Mouse (Mus musculus) neural tube, embryonic 13.5 days (tissue): ENCODE results near the gene Zfp553. TPM values are rescaled to one million over a fixed set of nuclear protein-coding genes. Genes with fewer than 3 reads are reported as not detected.

Experiments used
- ATAC-seq: fragments of 200-750 bp; cut with Nextera tagmentation; 2 replicates; pipeline ENCODE4 v1.8.0; 2017; ENCODE audit warnings: low read depth, mild to moderate bottlenecking, moderate TSS enrichment, moderate library complexity
- H3K27ac ChIP-seq: fragments of 300-500 bp; sonication (generic); replicated peaks from 2 replicates; pipeline ENCODE4 v1.5.1; 2015; ENCODE audit warnings: moderate library complexity, mild to moderate bottlenecking, inconsistent platforms
- H3K27me3 ChIP-seq: fragments of 300-500 bp; sonication (generic); 2 replicates; pipeline ENCODE4 v1.6.1; 2015; ENCODE audit warnings: mild to moderate bottlenecking, inconsistent platforms
- H3K36me3 ChIP-seq: fragments of 300-500 bp; sonication (generic); 2 replicates; pipeline ENCODE4 v1.6.1; 2015; ENCODE audit warnings: mild to moderate bottlenecking, inconsistent platforms
- H3K4me1 ChIP-seq: fragments of 300-500 bp; sonication (generic); replicated peaks from 2 replicates; pipeline ENCODE4 v1.6.1; 2015; ENCODE audit warnings: inconsistent platforms
- H3K4me2 ChIP-seq: fragments of 300-500 bp; sonication (generic); 2 replicates; pipeline ENCODE4 v1.6.1; 2015; ENCODE audit warnings: inconsistent platforms, mild to moderate bottlenecking, moderate library complexity
- H3K4me3 ChIP-seq: fragments of 300-500 bp; sonication (generic); 2 replicates; pipeline ENCODE4 v1.5.1; 2015; ENCODE audit warnings: mild to moderate bottlenecking, inconsistent platforms
- H3K9ac ChIP-seq: fragments of 300-500 bp; sonication (generic); 2 replicates; pipeline ENCODE4 v1.6.1; 2015; ENCODE audit warnings: moderate library complexity, mild to moderate bottlenecking, inconsistent platforms
- H3K9me3 ChIP-seq: fragments of 300-500 bp; sonication (generic); 2 replicates; pipeline ENCODE4 v1.6.1; 2016; ENCODE audit warnings: inconsistent platforms
- WGBS: fragments of 180-500 bp; shearing (Covaris S2); methylation state at CpG from one replicate; pipeline ENCODE4 v1.1.7; 2015; 5-methylcytosine and 5-hydroxymethylcytosine counted together
- polyA plus RNA-seq: library from polyadenylated mRNA; unstranded; fragments of >200 nt; fragmentation: Nextera tagmentation; extraction: Ambion mirVana; gene quantifications from 2 replicates; pipeline ENCODE4 v1.2.1, GENCODE M21; 2015

Zfp553 gene
- polyA plus RNA-seq, 1 experiment from 2014 or later: 54.7 TPM

DNA sequence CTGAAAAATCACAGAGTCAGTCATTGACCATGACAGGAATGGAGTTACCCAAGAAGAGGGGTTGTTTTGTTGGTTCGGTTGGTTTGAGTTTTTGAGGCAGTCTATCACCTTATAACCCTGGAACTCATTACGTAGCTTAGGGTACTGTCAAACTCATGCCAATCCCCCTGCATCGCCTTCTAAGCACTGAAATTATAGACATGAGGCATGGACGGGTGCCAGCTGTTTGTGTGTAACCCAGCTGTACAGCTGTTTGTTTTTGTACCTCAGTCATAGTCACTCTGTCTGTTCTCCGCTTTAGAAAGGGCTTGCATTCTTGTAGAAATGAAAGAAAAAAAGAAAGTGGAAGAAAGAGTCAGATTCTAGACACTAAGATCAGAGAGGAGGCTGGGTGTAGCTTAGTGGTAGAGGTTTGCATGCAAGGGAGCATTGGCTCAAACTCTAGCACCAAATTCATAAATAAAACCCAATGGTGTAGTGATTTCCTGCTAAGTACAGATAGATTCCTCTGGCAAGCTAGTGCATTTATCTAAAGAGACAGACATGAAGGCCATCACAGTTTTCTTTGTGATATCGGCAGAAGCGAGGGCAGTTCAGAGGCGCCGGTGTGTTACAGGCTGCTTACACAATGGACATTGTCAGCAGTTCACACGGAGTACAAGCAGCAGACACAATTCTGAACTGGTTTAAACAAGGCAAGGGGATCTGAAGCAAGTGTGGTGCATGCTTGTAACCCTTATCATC is 29.5 kb downstream of the Zfp553 start:
- Histone ChIP-seq H3K4me1 (peaks cover 21% of the 10 kb centered on the region), H3K9me3 (no peaks in the 10 kb centered on the region), H3K4me3 (no peak overlapping the region), H3K4me2 (no peak overlapping the region), H3K27me3 (no peaks in the 10 kb centered on the region), H3K36me3 (no peaks in the 10 kb centered on the region), H3K27ac (no peak overlapping the region), H3K9ac (no peak overlapping the region)
- no peak for ATAC-seq
- 85% methylated on average over 10 of the region's 10 CpGs for WGBS

DNA sequence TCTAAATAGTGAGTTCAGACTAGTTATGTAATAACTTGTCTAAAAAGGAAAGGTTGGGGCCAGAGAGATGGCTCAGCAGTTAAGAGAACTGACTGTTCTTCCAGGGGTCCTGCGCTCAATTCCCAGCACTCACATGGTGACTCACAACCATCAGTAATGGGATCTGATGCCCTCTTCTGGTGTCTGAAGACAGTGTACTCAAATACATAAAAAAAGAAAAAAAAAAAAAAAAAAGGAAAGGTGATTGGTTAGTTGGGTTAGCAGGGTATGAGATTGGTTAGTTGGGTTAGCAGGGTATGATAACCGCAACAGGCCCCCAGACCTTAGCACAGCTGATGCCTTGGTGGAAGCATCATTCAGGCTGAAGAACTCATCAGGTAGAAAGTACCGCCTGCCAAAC is 30.7 kb downstream of the Zfp553 start:
- Histone ChIP-seq H3K4me1 (peaks cover 21% of the 10 kb centered on the region), H3K27me3 (no peaks in the 10 kb centered on the region), H3K4me3 (no peak overlapping the region), H3K27ac (no peak overlapping the region), H3K9me3 (0 out of 2 replicates have a peak, but pooled peaks cover 3% of the 10 kb centered on the region), H3K36me3 (peaks cover 5% of the 10 kb centered on the region), H3K9ac (no peak overlapping the region), H3K4me2 (no peak overlapping the region)
- no peak for ATAC-seq
- 87% methylated on average over 3 of the region's 3 CpGs for WGBS

DNA sequence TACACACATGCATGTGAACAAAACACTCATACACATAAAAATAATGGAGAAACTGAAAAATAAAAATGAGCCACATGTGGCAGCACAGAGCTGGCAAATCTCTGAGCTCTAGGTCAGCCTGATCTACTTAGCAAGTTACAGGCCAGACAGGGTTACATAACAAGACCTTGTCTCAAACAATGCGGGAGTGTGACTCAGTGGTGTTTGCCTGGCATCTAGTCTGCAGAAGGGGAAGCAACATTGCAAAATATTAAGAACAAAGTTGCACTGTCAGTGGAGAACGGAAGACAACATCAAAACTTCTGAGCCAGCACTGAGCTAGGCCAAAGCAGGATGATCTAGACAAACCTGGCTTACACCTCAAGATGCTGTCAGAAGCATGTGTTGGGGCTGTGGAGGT is 37.4 kb downstream of the Zfp553 start:
- no peak overlapping the region for H3K27ac ChIP-seq

DNA sequence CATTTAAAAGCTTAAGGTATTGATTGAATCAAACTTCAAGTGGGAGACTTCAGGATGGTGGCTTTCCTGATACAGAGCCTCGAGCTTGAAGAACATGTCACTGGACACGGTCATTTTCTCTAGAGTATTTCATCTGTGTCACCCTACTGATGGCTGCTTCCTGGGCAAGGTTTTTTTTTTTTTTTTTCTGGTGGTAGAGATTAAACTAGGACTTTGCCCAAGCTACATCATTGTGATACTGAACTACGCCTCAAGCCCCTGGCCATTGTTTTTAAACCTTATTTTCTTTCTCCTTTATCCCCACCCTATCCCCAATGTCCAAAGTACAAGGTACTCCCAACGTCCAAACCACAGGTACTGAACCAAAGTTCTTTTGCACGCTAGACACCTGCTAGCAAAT is 37.8 kb downstream of the Zfp553 start:
- no peak for ATAC-seq
- H3K27ac ChIP-seq: no peak overlapping the region
- WGBS: 91% methylated on average over 5 of the region's 5 CpGs
- H3K4me2 ChIP-seq: no peak overlapping the region
- H3K36me3 ChIP-seq: peaks cover 33% of the 10 kb centered on the region
- H3K9ac ChIP-seq: no peak overlapping the region
- peaks cover 30% of the 10 kb centered on the region for H3K4me1 ChIP-seq
- no peaks in the 10 kb centered on the region for H3K27me3 ChIP-seq
- H3K9me3 ChIP-seq: 0 out of 2 replicates have a peak, but pooled peaks cover 5% of the 10 kb centered on the region
- H3K4me3 ChIP-seq: no peak overlapping the region

More for the DNA sequence above, 37.4 kb downstream of the Zfp553 start:
- no peak overlapping the region for H3K9ac ChIP-seq
- no peak for ATAC-seq
- 0 out of 2 replicates have a peak, but pooled peaks cover 5% of the 10 kb centered on the region for H3K9me3 ChIP-seq
- H3K36me3 ChIP-seq: peaks cover 33% of the 10 kb centered on the region
- no peaks in the 10 kb centered on the region for H3K27me3 ChIP-seq
- H3K4me1 ChIP-seq: peaks cover 30% of the 10 kb centered on the region
- no peak overlapping the region for H3K4me3 ChIP-seq
- no peak overlapping the region for H3K4me2 ChIP-seq
- WGBS: 97% methylated on average over 2 of the region's 2 CpGs

DNA sequence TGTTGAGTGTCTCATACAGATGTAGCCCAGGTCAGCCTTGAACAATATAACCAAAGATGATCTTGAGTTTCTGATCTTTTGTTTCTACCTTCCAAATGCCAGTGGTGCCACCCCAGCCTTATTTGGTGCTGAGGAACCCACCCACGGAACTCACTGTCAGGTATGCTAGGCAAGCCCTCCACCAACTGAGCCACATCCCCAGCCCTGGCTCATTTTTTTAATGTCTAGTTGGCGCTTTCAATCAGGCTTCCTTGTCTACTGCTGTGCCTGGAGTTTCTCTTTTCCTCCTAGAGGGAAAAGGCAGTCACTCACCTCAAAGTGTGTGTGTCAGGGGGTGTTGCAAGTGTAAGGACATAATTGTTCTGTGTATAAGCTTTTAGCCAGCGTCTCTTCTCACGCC is 38.2 kb downstream of the Zfp553 start:
- ATAC-seq: no peak
- Histone ChIP-seq H3K4me1 (peaks cover 30% of the 10 kb centered on the region), H3K4me3 (no peak overlapping the region), H3K27me3 (no peaks in the 10 kb centered on the region), H3K9ac (no peak overlapping the region), H3K27ac (no peak overlapping the region), H3K4me2 (no peak overlapping the region), H3K36me3 (peaks cover 33% of the 10 kb centered on the region), H3K9me3 (0 out of 2 replicates have a peak, but pooled peaks cover 5% of the 10 kb centered on the region)
- WGBS: 92% methylated on average over 4 of the region's 4 CpGs

DNA sequence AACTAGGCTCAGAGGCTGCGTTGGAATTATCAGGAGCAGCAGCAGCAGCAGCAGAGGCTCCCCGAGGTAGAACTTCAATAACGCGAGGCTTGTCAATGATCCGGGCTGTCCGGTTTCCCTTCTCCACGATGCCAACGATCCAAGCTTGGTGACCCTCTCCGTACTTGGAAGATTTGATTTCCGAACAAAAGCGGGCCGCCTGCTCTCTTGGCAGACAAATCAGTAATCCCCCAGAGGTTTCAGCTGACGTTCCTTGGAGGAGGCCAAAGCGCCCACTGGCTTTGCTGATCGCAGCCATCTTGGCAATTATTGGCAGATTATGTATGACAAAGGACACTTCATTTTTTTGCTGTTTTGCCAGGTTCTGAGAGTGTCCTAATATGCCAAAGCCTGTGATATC is 39.7 kb downstream of the Zfp553 start:
- no peak for ATAC-seq
- Histone ChIP-seq H3K9me3 (0 out of 2 replicates have a peak, but pooled peaks cover 5% of the 10 kb centered on the region), H3K4me2 (peak overlapping the region; percentile 91), H3K9ac (peak overlapping the region; percentile 89; the same call in 1 of the 2 replicates), H3K36me3 (peaks cover 33% of the 10 kb centered on the region), H3K27ac (no peak overlapping the region), H3K27me3 (no peaks in the 10 kb centered on the region), H3K4me1 (peaks cover 30% of the 10 kb centered on the region), H3K4me3 (peak overlapping the region; percentile 85)
- WGBS: 92% methylated on average over 15 of the region's 15 CpGs

DNA sequence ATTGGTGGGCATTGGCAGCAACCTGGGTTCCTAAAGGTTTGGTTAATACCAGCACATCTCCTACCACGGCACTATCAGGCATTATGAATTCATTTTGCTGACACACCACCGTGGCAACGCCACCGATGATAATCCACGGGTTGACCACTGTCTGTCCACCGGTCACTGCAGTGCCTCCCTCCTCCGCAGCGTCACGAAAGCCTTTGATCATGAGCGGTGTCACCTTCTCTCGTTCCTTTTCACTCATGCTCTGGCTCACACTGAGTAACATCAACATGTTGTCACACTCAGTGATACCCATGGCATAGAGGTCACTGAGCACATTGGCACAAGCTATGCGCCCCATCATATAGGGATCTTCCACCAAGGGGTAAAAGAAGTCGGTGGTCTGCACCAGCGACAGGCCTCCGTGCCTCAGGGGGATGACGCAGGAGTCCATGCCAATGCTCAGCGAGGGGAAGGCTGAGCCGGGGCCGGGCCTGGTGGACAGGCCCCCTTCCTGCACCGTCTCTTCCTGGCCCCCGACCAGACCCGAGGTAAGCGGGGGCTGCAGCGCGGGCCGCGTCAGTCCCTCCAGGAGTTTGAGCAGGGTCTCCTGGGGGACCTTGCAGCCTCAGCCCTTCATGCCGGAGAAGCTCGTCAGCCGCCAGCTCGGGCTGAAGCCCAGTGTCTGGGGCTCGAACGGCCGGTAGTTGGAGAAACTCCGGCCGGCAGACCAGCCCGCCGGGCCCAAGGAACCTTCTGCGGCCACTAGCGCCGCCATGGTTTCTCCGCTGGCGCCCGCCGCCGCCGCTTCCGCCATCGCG is 40.5 kb downstream of the Zfp553 start:
- H3K27me3 ChIP-seq: no peaks in the 10 kb centered on the region
- H3K4me2 ChIP-seq: peak overlapping the region; percentile 91
- peaks cover 30% of the 10 kb centered on the region for H3K4me1 ChIP-seq
- H3K27ac ChIP-seq: peak overlapping the region; percentile 90
- peak overlapping the region; percentile 89 for H3K9ac ChIP-seq
- ATAC-seq: peak; percentile 84
- H3K9me3 ChIP-seq: 0 out of 2 replicates have a peak, but pooled peaks cover 3% of the 10 kb centered on the region
- WGBS: 16% methylated on average over 50 of the region's 50 CpGs
- H3K36me3 ChIP-seq: peaks cover 31% of the 10 kb centered on the region
- peak overlapping the region; percentile 85 for H3K4me3 ChIP-seq

DNA sequence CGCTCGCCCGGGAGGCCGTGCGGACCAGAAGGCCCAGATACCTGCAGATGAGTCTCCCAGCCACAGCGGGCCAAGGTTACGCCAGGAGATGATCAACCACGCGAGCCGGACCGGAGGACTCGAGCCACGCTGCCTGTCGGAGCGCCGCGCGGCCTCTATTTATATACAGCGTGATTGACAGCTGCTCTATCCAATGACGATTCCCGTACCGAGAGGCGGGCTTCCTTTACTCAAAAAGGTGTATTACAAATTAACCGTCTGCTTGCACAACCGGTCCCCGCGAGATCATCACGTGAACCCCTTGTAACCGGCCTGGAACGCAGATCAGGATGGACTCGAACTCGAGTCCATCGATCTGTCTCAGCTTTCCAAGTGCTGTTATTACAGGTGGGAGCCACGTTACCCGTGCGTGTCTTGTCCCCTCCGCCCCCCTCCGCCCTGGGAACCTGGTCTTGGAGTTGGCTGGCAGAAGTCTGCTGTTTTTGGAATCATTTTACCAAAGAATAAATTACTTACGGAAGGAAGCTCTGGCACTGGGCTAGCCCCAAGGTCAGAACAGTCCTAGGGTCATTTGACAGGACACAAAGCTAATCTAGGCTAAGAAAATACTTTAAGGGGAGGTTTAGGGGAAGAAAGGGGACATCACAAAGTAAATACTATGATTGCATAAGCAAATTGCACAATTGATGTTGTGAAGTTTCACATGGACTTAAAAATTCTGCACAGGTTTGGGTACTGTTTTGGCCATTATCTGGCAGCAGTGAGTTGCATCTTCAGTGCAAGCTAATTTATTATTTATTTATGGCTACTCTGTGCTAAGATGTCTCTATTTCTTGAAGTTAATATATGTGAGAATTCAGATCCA is 41.3 kb downstream of the Zfp553 start, which contains the start of gene Sephs2:
Gene Sephs2, minus strand, starts transcription at position 131 of the 865 bp plus-strand sequence.
- H3K9ac ChIP-seq: peak within 1 kb of the TSS; percentile 89
- H3K4me2 ChIP-seq: peak within 1 kb of the TSS; percentile 91
- 3% methylated on average over 39 of the region's 39 CpGs for WGBS
- H3K27ac ChIP-seq: peak within 1 kb of the TSS; percentile 90
- peaks cover 25% of the 10 kb centered on the region for H3K36me3 ChIP-seq
- ATAC-seq: peak; percentile 90
- peak within 1 kb of the TSS; percentile 85 for H3K4me3 ChIP-seq
- no peaks in the 10 kb centered on the region for H3K27me3 ChIP-seq
- no peaks in the 10 kb centered on the region for H3K9me3 ChIP-seq
- peaks cover 30% of the 10 kb centered on the region for H3K4me1 ChIP-seq

DNA sequence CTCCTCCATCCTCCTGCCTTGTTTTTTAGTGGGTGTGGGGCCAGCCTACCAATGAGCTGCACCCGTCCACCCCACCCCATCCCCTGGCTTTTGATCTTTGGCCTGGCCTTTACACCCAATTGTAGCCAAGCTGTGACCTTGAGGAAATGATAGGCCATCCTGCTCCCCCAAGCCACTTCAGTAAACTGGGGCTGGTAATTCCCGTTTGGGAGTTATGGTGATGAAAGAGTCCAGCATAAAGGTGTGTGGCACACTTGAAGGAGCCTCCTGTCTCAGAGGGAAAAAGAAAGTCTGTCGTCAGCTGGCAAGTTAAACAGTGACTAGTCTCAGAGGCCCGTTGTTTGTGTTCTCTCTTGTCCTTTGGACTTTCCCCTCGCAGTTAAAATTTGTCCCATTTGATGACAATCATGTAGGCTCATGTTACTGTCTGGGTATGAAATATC is 43.7 kb downstream of the Zfp553 start:
- no peak overlapping the region for H3K4me2 ChIP-seq
- H3K27me3 ChIP-seq: no peaks in the 10 kb centered on the region
- H3K4me1 ChIP-seq: peaks cover 21% of the 10 kb centered on the region
- no peak overlapping the region for H3K9ac ChIP-seq
- no peak overlapping the region for H3K4me3 ChIP-seq
- H3K27ac ChIP-seq: no peak overlapping the region
- no peak for ATAC-seq
- 69% methylated on average over 5 of the region's 5 CpGs for WGBS
- H3K36me3 ChIP-seq: peaks cover 1% of the 10 kb centered on the region; the same call in 1 of the 2 replicates
- no peaks in the 10 kb centered on the region for H3K9me3 ChIP-seq

DNA sequence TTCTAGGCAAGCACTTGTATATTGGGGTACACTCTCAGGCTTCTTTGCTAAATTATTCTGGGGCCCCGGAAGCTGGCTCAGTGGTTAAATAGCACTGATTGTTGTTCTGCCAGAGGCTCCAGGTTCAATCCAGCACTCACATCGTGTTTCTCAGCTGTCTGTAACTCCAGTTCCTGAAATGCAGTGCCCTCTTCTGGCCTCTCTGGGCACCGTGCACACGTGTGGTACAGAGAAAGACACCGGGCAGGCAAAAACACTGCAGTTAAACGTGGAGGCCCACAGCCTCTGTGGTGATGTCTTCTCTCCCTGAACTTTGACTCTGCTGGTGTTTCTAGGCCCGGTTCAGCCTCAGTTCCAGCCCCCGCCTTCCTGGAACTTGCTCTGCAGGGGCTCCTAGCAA is 45.5 kb downstream of the Zfp553 start:
- Histone ChIP-seq H3K9me3 (no peaks in the 10 kb centered on the region), H3K4me2 (no peak overlapping the region), H3K27ac (no peak overlapping the region), H3K9ac (no peak overlapping the region), H3K4me3 (no peak overlapping the region), H3K4me1 (peaks cover 5% of the 10 kb centered on the region; the same call in 1 of the 2 replicates), H3K27me3 (no peaks in the 10 kb centered on the region), H3K36me3 (no peaks in the 10 kb centered on the region)
- 22% methylated on average over 8 of the region's 8 CpGs for WGBS
- ATAC-seq: no peak

DNA sequence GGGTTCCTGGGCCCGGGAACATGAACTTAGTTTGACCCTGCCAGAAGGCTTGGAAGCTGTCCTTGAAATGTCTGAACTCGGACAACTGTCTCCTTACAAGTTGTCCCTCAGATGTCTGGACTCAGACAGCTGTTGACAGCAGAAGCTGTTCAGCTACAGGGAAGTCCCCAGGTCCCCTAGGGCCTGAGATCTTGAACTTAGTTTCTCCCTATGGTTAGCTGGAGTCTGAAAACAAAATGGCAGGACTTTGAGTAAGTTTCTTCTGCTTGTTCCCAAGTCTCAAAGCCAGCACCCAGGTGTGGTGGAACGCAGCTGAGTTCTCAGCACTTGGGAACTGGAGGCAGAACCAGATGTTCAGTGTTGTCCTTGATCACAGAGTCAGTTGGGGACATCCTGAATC is 47.2 kb downstream of the Zfp553 start:
- H3K4me1 ChIP-seq: no peaks in the 10 kb centered on the region
- WGBS: 76% methylated on average over 3 of the region's 3 CpGs
- H3K4me2 ChIP-seq: no peak overlapping the region
- H3K9me3 ChIP-seq: no peaks in the 10 kb centered on the region
- H3K36me3 ChIP-seq: no peaks in the 10 kb centered on the region
- ATAC-seq: no peak
- no peaks in the 10 kb centered on the region for H3K27me3 ChIP-seq
- no peak overlapping the region for H3K27ac ChIP-seq
- H3K9ac ChIP-seq: no peak overlapping the region
- H3K4me3 ChIP-seq: no peak overlapping the region
